Mouse (Mus musculus): ENCODE measurements around the gene Gnaq.
"Not testable (repeated sequence)": the region's sequence is repeated elsewhere in the genome, so short reads cannot be mapped to it uniquely, and the experiment has no call there.

The Gnaq gene

GRCm38 (mm10) chr19:16259786-16260434, 127.3 kb downstream of the Gnaq start:
- DNase-seq (ENCODE audit: low read depth, low spot score) = no peak

- DNase-seq (ENCODE audit: low read depth, low spot score) = peak; percentile 36
Observed at GRCm38 (mm10) chr19:16260435-16260832, 127.8 kb downstream of the Gnaq start.

GRCm38 (mm10) chr19:16260973-16261372, 128.3 kb downstream of the Gnaq start:
- no peak for DNase-seq (ENCODE audit: low read depth, low spot score)

- no peak for DNase-seq (ENCODE audit: low read depth, low spot score)
Observed at GRCm38 (mm10) chr19:16261631-16262030, 129.0 kb downstream of the Gnaq start.

- no peak for DNase-seq (ENCODE audit: low read depth, low spot score)
Observed at GRCm38 (mm10) chr19:16262340-16262739, 129.7 kb downstream of the Gnaq start.

GRCm38 (mm10) chr19:16267362-16267761, 134.7 kb downstream of the Gnaq start:
- DNase-seq (ENCODE audit: low read depth, low spot score) = not testable (repeated sequence)

- DNase-seq (ENCODE audit: low read depth, low spot score) = no peak
Observed at GRCm38 (mm10) chr19:16270236-16270635, 137.6 kb downstream of the Gnaq start.

- DNase-seq (ENCODE audit: low read depth, low spot score) = no peak
Observed at GRCm38 (mm10) chr19:16271002-16271401, 138.4 kb downstream of the Gnaq start.

- DNase-seq (ENCODE audit: low read depth, low spot score) = no peak
Observed at GRCm38 (mm10) chr19:16273021-16273420, 140.4 kb downstream of the Gnaq start.

GRCm38 (mm10) chr19:16280231-16280630, 147.6 kb downstream of the Gnaq start:
- no peak for DNase-seq (ENCODE audit: low read depth, low spot score)

GRCm38 (mm10) chr19:16285051-16286028, 152.7 kb downstream of the Gnaq start:
- DNase-seq (ENCODE audit: low read depth, low spot score) = no peak

- DNase-seq (ENCODE audit: low read depth, low spot score) = no peak
Observed at GRCm38 (mm10) chr19:16286451-16287175, 154.0 kb downstream of the Gnaq start.

- DNase-seq (ENCODE audit: low read depth, low spot score) = no peak
Observed at GRCm38 (mm10) chr19:16287307-16287706, 154.7 kb downstream of the Gnaq start.

- no peak for DNase-seq (ENCODE audit: low read depth, low spot score)
Observed at GRCm38 (mm10) chr19:16287971-16288370, 155.3 kb downstream of the Gnaq start.

GRCm38 (mm10) chr19:16291088-16291487, 158.5 kb downstream of the Gnaq start:
- no peak for DNase-seq (ENCODE audit: low read depth, low spot score)

GRCm38 (mm10) chr19:16292056-16292608, 159.5 kb downstream of the Gnaq start:
- DNase-seq (ENCODE audit: low read depth, low spot score) = no peak

GRCm38 (mm10) chr19:16292978-16293377, 160.3 kb downstream of the Gnaq start:
- DNase-seq (ENCODE audit: low read depth, low spot score) = no peak

GRCm38 (mm10) chr19:16300413-16300812, 167.8 kb downstream of the Gnaq start:
- DNase-seq (ENCODE audit: low read depth, low spot score) = no peak

GRCm38 (mm10) chr19:16301336-16301735, 168.7 kb downstream of the Gnaq start:
- no peak for DNase-seq (ENCODE audit: low read depth, low spot score)

GRCm38 (mm10) chr19:16309031-16309430, 176.4 kb downstream of the Gnaq start:
- DNase-seq (ENCODE audit: low read depth, low spot score) = no peak

- DNase-seq (ENCODE audit: low read depth, low spot score) = no peak
Observed at GRCm38 (mm10) chr19:16314295-16314821, 181.7 kb downstream of the Gnaq start.
